Mouse (Mus musculus) adrenal gland, adult (tissue): Measurements from ENCODE around the gene Mfsd10.
A peak's percentile ranks its signal among the peaks of the same experiment; 100 is the strongest.

Source experiments
- DNase-seq, 2 experiments: peaks; one replicate each; pipeline ENCODE4 v3.0.0; 2022 to 2023; ENCODE audit warnings: low spot score in 1 of 2; ENCODE audit not compliant: inconsistent age in 2 of 2

The Mfsd10 gene

GRCm38 (mm10) chr5:34636481-34637287 lies at the start of gene Mfsd10:
Mfsd10 (minus strand) TSS chr5:34637212.
- DNase-seq, result peak; percentile 85 to 93

DNA sequence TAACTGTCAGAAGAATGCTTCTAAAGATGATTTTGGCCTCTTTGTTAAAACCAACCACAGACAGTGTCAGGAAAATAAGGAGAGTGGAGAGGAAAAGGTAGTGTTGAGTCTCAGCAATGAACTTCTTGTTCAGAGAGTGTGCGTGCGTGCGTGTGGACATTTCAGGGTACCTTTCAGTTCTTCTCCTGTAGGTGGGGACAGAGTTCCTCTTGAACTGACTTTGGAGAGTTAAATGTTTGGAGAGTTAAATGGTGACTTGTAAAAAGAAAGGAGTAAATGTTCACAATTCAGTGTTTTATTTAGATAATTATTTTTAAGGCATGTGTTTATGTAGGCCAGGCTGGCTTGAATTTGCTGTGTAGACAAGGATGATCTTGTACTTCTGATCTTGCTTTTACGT lies 33.3 kb upstream of the Mfsd10 start:
- no peak for DNase-seq

DNA sequence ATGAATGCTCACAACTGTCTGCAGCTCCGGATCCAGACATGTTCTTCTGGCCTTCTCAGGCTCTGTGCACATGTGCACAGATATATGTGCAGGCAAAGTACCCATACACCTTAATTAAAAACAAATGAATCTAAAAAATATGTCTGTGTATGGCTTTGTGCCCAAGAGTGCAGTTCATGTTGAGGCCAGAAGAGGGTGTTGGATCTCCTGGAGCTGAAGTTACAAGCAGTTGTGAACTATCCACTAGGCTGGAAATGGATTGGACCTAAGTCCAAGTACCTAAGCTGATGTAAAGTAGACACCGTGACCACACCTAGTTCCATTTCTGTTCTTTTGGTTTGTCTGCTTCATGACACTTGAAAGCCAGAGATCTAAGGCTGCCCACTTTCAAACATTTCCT lies 32.5 kb upstream of the Mfsd10 start:
- no peak for DNase-seq

- no peak for DNase-seq
Observed at GRCm38 (mm10) chr5:34663231-34663630, 26.2 kb upstream of the Mfsd10 start.

DNA sequence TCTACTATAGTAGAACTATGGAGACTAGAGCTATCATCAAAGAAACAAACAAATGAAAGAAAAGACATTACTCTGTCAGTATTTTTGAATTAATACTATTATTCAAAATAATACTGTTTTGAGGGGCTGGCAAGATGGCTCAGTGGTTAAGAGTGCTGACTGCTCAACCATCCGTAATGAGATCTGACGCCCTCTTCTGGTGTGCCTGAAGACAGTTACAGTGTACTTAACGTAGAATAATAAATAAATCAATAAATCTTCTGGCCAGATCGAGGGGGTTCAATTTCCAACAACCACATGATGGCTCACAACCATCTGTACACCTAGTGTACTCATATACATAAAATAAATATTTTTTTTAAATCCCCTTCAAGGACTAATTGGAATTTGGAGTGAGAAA lies 24.9 kb upstream of the Mfsd10 start:
- no peak for DNase-seq

DNA sequence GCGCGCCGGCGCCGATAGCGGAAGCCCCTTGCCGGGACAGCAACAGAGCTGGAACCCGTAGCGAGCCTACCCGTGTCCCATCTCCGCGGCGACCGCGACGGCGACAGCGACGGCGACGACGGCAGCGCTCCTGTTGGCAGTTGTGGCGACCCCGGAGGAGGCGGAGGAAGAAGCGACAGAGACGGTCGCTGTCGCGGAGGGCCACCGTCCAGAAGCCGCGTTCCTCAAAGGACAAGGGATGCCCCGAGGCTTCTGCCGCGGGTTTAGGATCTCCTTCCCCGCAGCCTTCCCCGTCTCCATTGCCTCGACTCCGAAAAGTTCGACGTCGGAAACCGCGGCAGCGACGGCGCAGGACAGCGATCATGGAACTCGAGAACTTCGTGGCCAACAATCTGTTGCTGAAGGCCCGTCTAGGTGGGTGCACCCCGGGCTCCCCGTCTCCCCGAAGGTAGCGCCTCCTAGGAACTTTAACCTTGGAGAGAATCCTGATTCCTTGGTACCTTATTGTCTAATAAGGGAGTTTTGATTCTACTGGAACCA lies 23.6 kb upstream of the Mfsd10 start:
- DNase-seq, result no peak

- DNase-seq, result peak; percentile 99
Observed at GRCm38 (mm10) chr5:34659686-34660590, 22.9 kb upstream of the Mfsd10 start, which contains the start of the genes Nop14 and Grk4. Nop14 (minus strand) TSS chr5:34660148. Grk4 (plus strand) TSS chr5:34660379.

GRCm38 (mm10) chr5:34657556-34657955 lies 20.5 kb upstream of the Mfsd10 start:
- DNase-seq, result peak in 1 of 2 experiments; percentile 21

DNA sequence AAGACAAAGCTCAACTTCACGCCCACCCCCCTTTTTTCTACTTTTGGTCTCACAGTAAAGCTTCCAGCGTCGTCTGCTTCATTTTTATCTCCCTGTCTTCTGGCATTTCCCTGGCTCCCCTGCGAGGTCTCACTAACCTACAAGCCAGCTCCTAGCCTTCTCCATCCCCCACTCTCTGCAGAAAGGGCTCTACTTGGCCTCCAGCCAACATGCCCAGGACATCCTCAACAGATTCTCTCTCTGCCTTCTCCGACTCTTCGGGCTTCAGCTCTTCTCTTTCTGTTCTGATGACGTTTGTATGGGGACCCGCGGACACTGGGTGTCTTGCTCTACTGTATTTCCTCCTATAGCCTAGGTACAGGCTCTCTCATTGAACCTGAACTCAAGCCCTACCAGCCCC lies 17.9 kb upstream of the Mfsd10 start:
- DNase-seq, result peak in 1 of 2 experiments; percentile 29

GRCm38 (mm10) chr5:34652961-34653360 lies 15.9 kb upstream of the Mfsd10 start:
- no peak for DNase-seq

DNA sequence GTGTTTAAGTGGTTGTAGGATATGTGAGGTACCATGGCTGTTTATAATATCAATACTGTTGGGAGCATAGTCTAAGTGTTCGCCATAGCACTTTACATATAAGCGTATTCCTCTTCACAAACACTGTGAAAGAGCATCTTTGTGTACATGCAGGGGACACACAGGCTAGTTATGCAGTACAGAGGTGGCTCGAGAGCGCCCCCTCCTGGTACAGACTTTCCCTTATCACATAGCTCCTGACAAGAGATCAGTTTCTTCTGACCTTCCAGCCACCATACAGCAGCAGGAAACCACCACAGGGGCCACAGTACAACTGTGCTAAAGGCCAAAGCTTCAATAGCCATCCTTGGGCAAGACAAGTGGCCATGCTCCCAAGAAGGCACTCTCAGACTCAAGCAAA lies 10.6 kb upstream of the Mfsd10 start:
- DNase-seq, result peak; percentile 50 to 84

GRCm38 (mm10) chr5:34642932-34643331 lies 5.9 kb upstream of the Mfsd10 start:
- DNase-seq, result peak; percentile 72 to 84

DNA sequence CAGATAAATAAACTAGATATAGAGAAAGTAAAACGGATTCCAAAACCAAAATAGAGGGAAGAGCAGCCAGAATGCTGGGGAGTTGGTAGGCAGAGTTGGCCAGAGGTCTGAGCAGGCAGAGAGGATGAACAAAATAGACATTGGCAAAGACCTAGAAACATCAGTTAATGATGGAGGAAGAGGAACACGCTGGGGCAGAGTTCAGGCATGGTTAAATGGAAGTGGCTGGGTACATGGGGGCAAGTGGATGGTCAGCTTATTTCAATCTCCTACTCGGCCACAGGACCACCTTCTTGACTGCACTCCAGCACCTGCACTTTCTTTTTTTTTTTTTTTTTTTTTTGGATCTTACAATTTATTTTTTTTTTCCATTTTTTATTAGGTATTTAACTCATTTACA lies 5.0 kb upstream of the Mfsd10 start:
- DNase-seq, result no peak

- no peak for DNase-seq
Observed at GRCm38 (mm10) chr5:34637591-34638156, 662 bp upstream of the Mfsd10 start.

GRCm38 (mm10) chr5:34635665-34636192 lies 1.3 kb downstream of the Mfsd10 start:
- DNase-seq, result peak in 1 of 2 experiments; percentile 33

- DNase-seq, result no peak
Observed at GRCm38 (mm10) chr5:34634746-34635400, 2.1 kb downstream of the Mfsd10 start.

DNA sequence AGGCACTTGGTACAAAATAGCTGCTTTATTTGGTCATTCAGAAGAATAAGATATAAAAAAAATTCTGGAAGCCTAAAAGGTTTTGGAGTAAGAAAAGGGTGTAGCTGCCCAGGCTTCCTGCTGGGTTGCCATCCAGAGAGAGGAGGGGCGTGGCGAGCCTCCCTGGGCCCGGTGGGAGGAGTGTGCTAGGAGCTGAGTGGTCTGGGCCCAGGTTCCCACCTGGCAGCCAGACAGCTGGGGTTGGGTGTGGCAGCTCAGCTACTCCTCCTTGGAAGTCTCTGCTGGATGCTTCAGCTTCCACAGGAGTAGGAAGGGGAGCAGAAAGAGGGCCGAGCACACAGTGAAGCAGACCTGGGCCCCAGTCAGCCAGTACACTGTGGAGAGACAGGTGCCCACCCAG lies 3.4 kb downstream of the Mfsd10 start:
- DNase-seq, result no peak

DNA sequence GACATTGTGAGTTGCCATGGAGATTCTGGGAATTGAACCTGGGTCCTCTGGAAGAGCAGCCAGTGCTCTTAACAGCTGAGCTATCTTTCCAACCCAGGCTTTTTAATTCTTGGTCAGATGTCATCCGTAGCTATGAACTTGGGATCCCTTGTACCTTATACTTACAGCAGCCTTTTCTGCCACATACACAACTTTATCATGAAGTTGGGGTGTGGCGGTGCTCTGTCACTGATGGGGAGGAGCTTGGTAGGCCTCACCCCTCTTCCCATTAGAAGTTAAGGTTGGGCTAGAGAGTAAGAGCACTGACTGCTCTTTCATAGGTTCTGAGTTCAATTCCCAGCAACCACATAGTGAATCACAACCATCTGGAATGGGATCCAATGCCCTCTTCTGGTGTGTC lies 4.0 kb downstream of the Mfsd10 start:
- no peak for DNase-seq

GRCm38 (mm10) chr5:34609966-34610365 lies 27.0 kb downstream of the Mfsd10 start:
- no peak for DNase-seq

DNA sequence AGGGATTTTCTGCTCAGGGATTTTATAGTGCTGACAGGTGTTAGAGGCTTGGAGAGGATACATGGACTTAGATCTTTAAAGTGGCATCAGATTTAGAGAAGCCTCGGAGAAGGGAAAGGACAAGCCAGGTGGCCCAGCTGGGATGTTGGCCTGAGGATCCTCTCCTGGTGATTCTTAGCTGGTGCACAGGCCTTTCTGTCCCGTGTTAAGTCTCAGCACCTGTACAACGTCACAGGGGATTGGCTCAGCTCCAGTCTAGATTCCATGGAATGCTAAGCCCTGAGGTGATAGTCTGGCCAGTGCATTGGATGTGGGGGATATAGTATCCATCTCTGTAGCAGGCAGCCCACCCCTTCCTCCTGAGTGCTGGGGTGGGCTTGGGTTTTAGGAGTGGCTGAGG lies 28.8 kb downstream of the Mfsd10 start:
- DNase-seq, result no peak
